Mouse (Mus musculus): ENCODE data around the gene Hist1h2ae.
"Not testable (repeated sequence)": the region's sequence is repeated elsewhere in the genome, so short reads cannot be mapped to it uniquely, and the experiment has no call there.

GRCm38 (mm10) chr13:23544787-23545120 lies 26.3 kb downstream of the Hist1h2ae start:
- not testable (repeated sequence) for TF ChIP-seq TAL1, GATA1 (IDR thresholded peaks at IDR 0.05; ENCODE audit: low read length)
